Mouse (Mus musculus) liver, postnatal 0 days (tissue): Measurements from ENCODE around the gene Fggy. TPM values are rescaled to one million over a fixed set of nuclear protein-coding genes. Genes with fewer than 3 reads are reported as not detected.

ENCODE experiments used
- ATAC-seq: fragments of 200-750 bp; cut with Nextera tagmentation; 2 replicates; pipeline ENCODE4 v1.8.0; 2017; ENCODE audit warnings: mild to moderate bottlenecking, moderate library complexity
- DNase-seq: peaks from one replicate; pipeline ENCODE4 v3.0.0-alpha.2; 2016
- H3K27ac ChIP-seq: fragments of 300-500 bp; sonication (generic); 2 replicates; pipeline ENCODE4 v1.5.1; 2014; ENCODE audit warnings: antibody characterized with exemption, moderate library complexity, mild to moderate bottlenecking, low read depth
- H3K27me3 ChIP-seq: fragments of 300-500 bp; sonication (generic); 2 replicates; pipeline ENCODE4 v1.6.1; 2014; ENCODE audit warnings: low read length, control low read depth, mixed read lengths; ENCODE audit not compliant: insufficient read depth
- H3K36me3 ChIP-seq: fragments of 300-500 bp; sonication (generic); replicated peaks from 2 replicates; pipeline ENCODE4 v1.6.1; 2014; ENCODE audit warnings: mild to moderate bottlenecking, control low read depth, low read length, moderate library complexity, mixed read lengths; ENCODE audit not compliant: insufficient read depth
- H3K4me1 ChIP-seq: fragments of 300-500 bp; sonication (generic); 2 replicates; pipeline ENCODE4 v1.6.1; 2014; ENCODE audit warnings: antibody characterized with exemption, mild to moderate bottlenecking, control low read depth; ENCODE audit not compliant: insufficient read depth
- H3K4me2 ChIP-seq: fragments of 300-500 bp; sonication (generic); 2 replicates; pipeline ENCODE4 v1.6.1; 2014; ENCODE audit warnings: low read depth, mild to moderate bottlenecking, low read length, moderate library complexity, mixed read lengths
- H3K4me3 ChIP-seq: fragments of 300-500 bp; sonication (generic); 2 replicates; pipeline ENCODE4 v1.5.1; 2014; ENCODE audit warnings: low read depth, low read length
- H3K9ac ChIP-seq: fragments of 300-500 bp; sonication (generic); replicated peaks from 2 replicates; pipeline ENCODE4 v1.6.1; 2014; ENCODE audit warnings: mild to moderate bottlenecking, moderate library complexity
- H3K9me3 ChIP-seq: fragments of 300-500 bp; sonication (generic); 2 replicates; pipeline ENCODE4 v1.6.1; 2016; ENCODE audit warnings: mild to moderate bottlenecking, control low read depth, low read length, mixed read lengths
- CTCF ChIP-seq: sonication (generic); IDR thresholded peaks from 2 replicates; pipeline ENCODE4 v1.5.1; 2016; ENCODE audit warnings: antibody characterized with exemption, low read depth
- EP300 ChIP-seq: IDR thresholded peaks from 2 replicates; pipeline ENCODE4 v1.6.1; 2016; ENCODE audit warnings: antibody characterized with exemption, low read depth, mild to moderate bottlenecking
- WGBS: fragments of 180-500 bp; shearing (Covaris S2); extraction: QIAGEN DNeasy Blood & Tissue Kit; methylation state at CpG from one replicate; pipeline ENCODE4 v1.1.7; 2014; ENCODE audit not compliant: insufficient replicate concordance; 5-methylcytosine and 5-hydroxymethylcytosine counted together
- polyA plus RNA-seq: library from polyadenylated mRNA; unstranded; fragments of >200 nt; fragmentation: Nextera tagmentation; extraction: Ambion mirVana; gene quantifications from 2 replicates; pipeline ENCODE4 v1.2.1, GENCODE M21; 2015

Gene Fggy
- polyA plus RNA-seq, 1 experiment from 2014 or later = 45.4 TPM

DNA sequence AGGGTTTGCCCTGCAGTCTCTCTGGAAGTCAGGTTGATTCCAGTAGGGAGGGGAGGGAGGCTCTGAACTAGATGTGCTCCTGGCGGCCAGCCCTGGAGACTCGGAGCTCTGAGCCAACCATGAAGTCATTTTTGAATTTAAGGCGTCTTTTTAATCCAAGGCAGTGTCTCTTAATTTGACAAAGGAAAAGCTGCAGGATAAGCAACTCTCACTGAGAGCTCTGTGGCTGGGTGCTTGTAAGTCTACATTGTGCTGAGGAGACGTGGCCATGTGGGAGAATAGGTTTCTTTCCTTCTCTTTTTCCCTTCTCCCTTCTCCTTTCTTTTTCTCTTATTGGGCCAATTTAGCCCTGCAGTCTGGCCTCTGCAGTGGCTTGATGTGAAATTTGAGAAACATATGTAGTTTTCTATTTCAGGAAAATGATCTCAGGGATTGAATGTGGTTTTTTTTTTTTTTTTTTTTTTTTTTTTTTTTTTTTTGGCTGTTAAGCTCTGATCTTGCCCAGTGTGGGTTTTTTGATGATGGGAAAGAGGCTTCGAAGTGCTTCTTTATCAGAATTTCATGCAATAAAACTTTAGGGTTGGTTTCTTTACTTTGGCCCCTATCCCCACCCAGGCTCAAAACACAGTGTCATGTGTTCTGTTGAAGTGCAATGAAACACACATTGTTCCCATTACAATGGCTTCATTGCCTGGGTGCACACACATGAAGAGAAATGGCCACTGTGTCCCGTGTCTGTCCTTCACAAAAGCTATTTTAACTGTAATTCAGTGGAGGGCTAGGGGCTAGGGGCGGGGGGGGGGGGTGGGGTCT lies 79.8 kb downstream of the Fggy start:
- H3K4me2 ChIP-seq = no peak overlapping the region
- no peak overlapping the region for H3K27ac ChIP-seq
- TF ChIP-seq CTCF (no peak), EP300 (no peak)

DNA sequence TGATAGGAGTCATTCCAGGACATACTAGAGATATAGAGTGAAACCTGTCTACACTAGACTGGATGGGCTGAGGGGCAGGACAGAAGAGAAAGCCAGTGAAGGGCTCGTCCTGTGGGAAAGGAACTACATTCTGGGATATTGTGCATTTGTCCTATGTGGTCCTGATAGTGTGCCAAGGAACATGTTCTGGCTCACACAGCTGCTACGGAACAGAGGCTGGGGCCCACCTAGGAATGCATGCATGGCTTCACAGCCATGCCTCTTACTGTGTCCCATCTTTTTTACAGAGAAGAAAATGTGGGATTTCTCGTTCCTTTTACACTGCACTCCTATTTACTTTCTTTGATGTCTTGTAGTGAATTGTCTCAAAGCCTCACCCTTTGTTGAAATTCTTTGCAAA lies 80.8 kb downstream of the Fggy start:
- Histone ChIP-seq H3K9me3 (no peaks in the 10 kb centered on the region), H3K4me2 (no peak overlapping the region), H3K27ac (no peak overlapping the region), H3K27me3 (no peaks in the 10 kb centered on the region), H3K4me3 (no peak overlapping the region), H3K4me1 (0 out of 2 replicates have a peak, but pooled peaks cover 2% of the 10 kb centered on the region), H3K9ac (no peak overlapping the region), H3K36me3 (no peaks in the 10 kb centered on the region)
- ATAC-seq (no peak), DNase-seq (no peak)
- TF ChIP-seq EP300 (no peak), CTCF (no peak)
- WGBS = 70% methylated on average over 3 of the region's 3 CpGs

More for the DNA sequence above, 79.8 kb downstream of the Fggy start:
- Histone ChIP-seq H3K36me3 (no peaks in the 10 kb centered on the region), H3K4me3 (no peak overlapping the region), H3K9me3 (no peaks in the 10 kb centered on the region), H3K4me1 (0 out of 2 replicates have a peak, but pooled peaks cover 2% of the 10 kb centered on the region), H3K27me3 (no peaks in the 10 kb centered on the region), H3K9ac (no peak overlapping the region)
- WGBS = 55% methylated on average over 7 of the region's 7 CpGs
- ATAC-seq (no peak), DNase-seq (no peak)

DNA sequence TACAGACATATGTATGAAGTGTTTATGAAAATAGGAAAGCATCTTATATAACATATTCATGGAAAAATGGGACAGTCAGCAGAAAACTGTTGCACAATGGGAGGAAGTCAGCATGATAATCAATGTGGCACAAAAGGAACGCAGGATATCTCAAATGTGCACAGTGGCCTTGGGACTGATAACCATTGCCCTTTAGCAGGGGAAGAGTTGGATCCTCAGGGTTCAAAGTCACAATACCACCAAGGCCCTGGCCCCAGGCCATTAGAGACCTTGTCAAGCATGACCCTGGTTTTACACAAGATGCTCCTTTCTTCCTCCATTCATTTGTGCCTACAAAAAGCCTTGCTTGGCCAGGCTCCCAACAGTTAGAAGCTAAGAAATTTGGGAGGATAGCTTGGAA lies 83.5 kb downstream of the Fggy start:
- Histone ChIP-seq H3K27ac (no peak overlapping the region), H3K4me1 (0 out of 2 replicates have a peak, but pooled peaks cover 2% of the 10 kb centered on the region), H3K9ac (no peak overlapping the region), H3K36me3 (no peaks in the 10 kb centered on the region), H3K4me2 (no peak overlapping the region), H3K9me3 (no peaks in the 10 kb centered on the region), H3K4me3 (no peak overlapping the region), H3K27me3 (no peaks in the 10 kb centered on the region)
- ATAC-seq = no peak
- no peak for DNase-seq
- WGBS = 33% methylated on average over 1 of the region's 1 CpGs
- TF ChIP-seq EP300 (no peak), CTCF (no peak)

DNA sequence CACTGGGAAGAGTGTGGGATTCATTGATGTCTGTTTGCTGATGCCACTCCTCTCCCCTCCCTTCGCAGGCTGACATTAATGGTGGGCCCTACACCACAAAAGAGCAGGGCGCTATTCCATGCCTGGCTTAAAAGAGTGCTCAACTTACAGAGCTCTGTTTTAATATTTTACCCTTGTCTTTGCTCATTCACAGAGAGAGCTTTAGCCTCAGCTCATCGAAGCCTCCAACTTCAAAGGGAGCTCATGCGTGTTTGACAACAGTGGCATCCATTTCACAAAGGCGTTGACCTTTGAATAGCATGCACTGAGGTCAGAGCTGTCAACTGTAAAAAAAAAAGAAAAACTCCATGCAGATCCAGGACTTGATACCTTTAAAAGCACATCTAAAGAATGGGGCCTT lies 86.7 kb downstream of the Fggy start:
- Histone ChIP-seq H3K27me3 (no peaks in the 10 kb centered on the region), H3K4me2 (no peak overlapping the region), H3K36me3 (no peaks in the 10 kb centered on the region), H3K9me3 (no peaks in the 10 kb centered on the region), H3K4me1 (0 out of 2 replicates have a peak, but pooled peaks cover 2% of the 10 kb centered on the region), H3K27ac (no peak overlapping the region), H3K4me3 (no peak overlapping the region), H3K9ac (no peak overlapping the region)
- no peak for DNase-seq
- TF ChIP-seq EP300 = no peak
- TF ChIP-seq CTCF = no peak
- ATAC-seq = no peak
- WGBS = 60% methylated on average over 5 of the region's 5 CpGs

DNA sequence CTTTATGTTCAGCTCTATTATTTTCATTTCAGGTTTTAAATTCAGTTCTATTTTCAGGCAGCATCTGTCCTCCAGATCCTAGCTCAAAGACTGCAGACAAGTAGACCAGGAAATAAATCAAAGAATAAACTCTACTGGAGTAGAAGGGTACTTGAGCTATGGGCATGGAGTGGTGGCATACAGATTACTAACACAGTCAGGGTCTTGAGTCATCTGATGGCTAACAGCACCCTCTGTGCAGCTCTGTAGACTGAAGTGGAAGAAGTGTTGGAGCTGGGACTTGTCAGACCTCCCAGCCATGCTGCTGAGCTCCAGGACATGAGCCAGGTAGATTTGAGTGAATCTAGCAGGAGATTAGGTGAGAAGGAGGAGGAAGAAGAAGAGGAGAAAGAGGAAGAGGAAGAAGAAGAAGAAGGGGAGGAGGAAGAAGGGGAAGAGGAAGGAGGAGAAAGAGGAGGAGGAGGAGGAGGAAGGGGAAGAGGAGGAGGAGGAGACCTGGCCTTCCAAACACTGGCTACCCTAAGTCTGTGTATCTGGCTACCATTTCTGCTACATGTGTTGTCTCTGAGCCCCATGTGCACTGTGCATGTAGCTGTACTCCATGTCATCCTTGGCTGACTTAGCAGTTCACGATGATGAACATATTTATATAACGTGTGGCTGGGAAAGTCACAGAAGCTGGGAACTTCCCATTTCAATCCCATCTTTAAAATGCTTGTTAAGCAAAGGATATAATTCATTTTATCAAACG lies 91.7 kb downstream of the Fggy start:
- TF ChIP-seq CTCF (no peak), EP300 (no peak)
- Histone ChIP-seq H3K36me3 (no peaks in the 10 kb centered on the region), H3K27ac (no peak overlapping the region), H3K9ac (no peak overlapping the region), H3K9me3 (no peaks in the 10 kb centered on the region), H3K4me2 (no peak overlapping the region), H3K4me3 (no peak overlapping the region), H3K27me3 (no peaks in the 10 kb centered on the region), H3K4me1 (no peaks in the 10 kb centered on the region)
- WGBS = 66% methylated on average over 3 of the region's 3 CpGs
- ATAC-seq (no peak), DNase-seq (no peak)

DNA sequence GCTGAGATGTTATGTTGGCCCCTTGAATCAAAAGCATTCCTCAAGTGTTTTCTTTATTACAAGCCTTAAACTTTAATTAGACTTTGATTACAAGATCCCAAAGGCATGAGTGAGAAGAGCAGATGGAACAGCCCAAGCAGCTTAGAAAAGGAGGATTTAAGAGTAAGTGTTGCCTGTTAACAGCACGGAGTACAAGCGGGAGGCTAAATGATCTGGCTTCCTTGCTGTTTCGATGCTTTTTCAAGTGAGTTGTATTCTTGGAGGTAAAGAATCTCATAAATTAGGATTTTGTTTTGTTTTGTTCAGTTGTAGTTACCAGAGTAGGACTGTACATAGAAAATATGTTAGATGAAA lies 92.2 kb downstream of the Fggy start:
- 84% methylated on average over 3 of the region's 3 CpGs for WGBS
- no peaks in the 10 kb centered on the region for H3K36me3 ChIP-seq
- H3K27me3 ChIP-seq = no peaks in the 10 kb centered on the region
- ATAC-seq (no peak), DNase-seq (no peak)
- no peak overlapping the region for H3K4me2 ChIP-seq
- H3K9ac ChIP-seq = no peak overlapping the region
- no peaks in the 10 kb centered on the region for H3K4me1 ChIP-seq
- no peak overlapping the region for H3K4me3 ChIP-seq
- H3K9me3 ChIP-seq = no peaks in the 10 kb centered on the region
- TF ChIP-seq CTCF (no peak), EP300 (no peak)
- no peak overlapping the region for H3K27ac ChIP-seq
